Mouse (Mus musculus) heart, postnatal 36 days (tissue): ENCODE measurements around the gene Dop1b. TPM values are rescaled to one million over a fixed set of nuclear protein-coding genes. Genes with fewer than 3 reads are reported as not detected.
A peak's percentile ranks its signal among the peaks of the same experiment; 100 is the strongest.

Experiments used
- DNase-seq, 2 experiments: peaks; one replicate each; pipeline ENCODE4 v3.0.0; 2021 to 2022
- intact Hi-C: fragments of 180-260 bp; cut with DNase I; formaldehyde crosslinking; loops from one replicate; pipeline ENCODE4 v1.15.1; 2025
- total RNA-seq, 2 experiments: library from RNA; stranded (reverse); gene quantifications; 2 replicates each; pipeline ENCODE4 v1.2.3; 2021

Gene Dop1b
- total RNA-seq, 2 experiments from 2014 or later = 16.8 to 18.1 TPM

GRCm38 (mm10) chr16:93788881-93789280, 77.2 kb downstream of the Dop1b start:
- DNase-seq = no peak
- intact Hi-C loops = loop anchor here (10.0 kb wide), 1 partner anchor 164 kb away; the partner anchor contains the start of gene Gm5678

- no peak for DNase-seq
- intact Hi-C loops = loop anchor here (10.0 kb wide), 1 partner anchor 165 kb away; the partner anchor contains the start of gene Gm5678
Measured at GRCm38 (mm10) chr16:93789971-93790755, 78.5 kb downstream of the Dop1b start.

- intact Hi-C loops = no loop called here
- no peak for DNase-seq
Measured at GRCm38 (mm10) chr16:93792981-93793630, 81.4 kb downstream of the Dop1b start.

- intact Hi-C loops = no loop called here
- no peak for DNase-seq
Measured at GRCm38 (mm10) chr16:93794845-93795244, 83.1 kb downstream of the Dop1b start.

- intact Hi-C loops = no loop called here
- DNase-seq = no peak
Measured at GRCm38 (mm10) chr16:93795391-93795790, 83.7 kb downstream of the Dop1b start.

- peak in 1 of 2 experiments; percentile 20 for DNase-seq
- intact Hi-C loops = no loop called here
Measured at GRCm38 (mm10) chr16:93797021-93797840, 85.5 kb downstream of the Dop1b start.

GRCm38 (mm10) chr16:93797841-93798492, 86.3 kb downstream of the Dop1b start:
- intact Hi-C loops = no loop called here
- no peak for DNase-seq

GRCm38 (mm10) chr16:93798623-93799022, 86.9 kb downstream of the Dop1b start:
- no peak for DNase-seq
- intact Hi-C loops = no loop called here

GRCm38 (mm10) chr16:93799071-93799470, 87.4 kb downstream of the Dop1b start:
- intact Hi-C loops = no loop called here
- no peak for DNase-seq

GRCm38 (mm10) chr16:93799936-93800335, 88.2 kb downstream of the Dop1b start:
- DNase-seq = no peak
- intact Hi-C loops = no loop called here

- intact Hi-C loops = no loop called here
- DNase-seq = no peak
Measured at GRCm38 (mm10) chr16:93807167-93807566, 95.5 kb downstream of the Dop1b start.

GRCm38 (mm10) chr16:93807961-93808554, 96.4 kb downstream of the Dop1b start:
- intact Hi-C loops = no loop called here
- DNase-seq = peak; percentile 54 to 60

- intact Hi-C loops = loop anchor here (2.0 kb wide), 1 partner anchor 17 kb away; the partner anchor contains the start of gene Morc3
- DNase-seq = peak; percentile 77 to 79
Measured at GRCm38 (mm10) chr16:93815856-93816736, 104.4 kb downstream of the Dop1b start.

- DNase-seq = no peak
- intact Hi-C loops = loop anchor here (2.0 kb wide), 1 partner anchor 16 kb away; the partner anchor contains the start of gene Morc3
Measured at GRCm38 (mm10) chr16:93816861-93817260, 105.2 kb downstream of the Dop1b start.

GRCm38 (mm10) chr16:93817371-93817770, 105.7 kb downstream of the Dop1b start:
- intact Hi-C loops = loop anchor here (2.0 kb wide), 1 partner anchor 15 kb away; the partner anchor contains the start of gene Morc3
- no peak for DNase-seq

- intact Hi-C loops = no loop called here
- no peak for DNase-seq
Measured at GRCm38 (mm10) chr16:93818691-93819324, 107.1 kb downstream of the Dop1b start.

- no peak for DNase-seq
- intact Hi-C loops = no loop called here
Measured at GRCm38 (mm10) chr16:93819325-93819696, 107.6 kb downstream of the Dop1b start.

GRCm38 (mm10) chr16:93820040-93820439, 108.3 kb downstream of the Dop1b start:
- intact Hi-C loops = no loop called here
- DNase-seq = no peak
